In genomic region chr3:95174011-95174592, GRCm38 (mm10) we compare ENCODE assay signal across 7 mouse cellular contexts. TPM values are rescaled to one million over a fixed set of nuclear protein-coding genes. Genes with fewer than 3 reads are reported as not detected.
DNase-seq lines count a peak whose midpoint lies in the region; ATAC-seq and TF ChIP-seq lines count a peak whose summit lies in the region.

No protein-coding gene starts in this region.

- intact Hi-C loops in heart, adult 2 months (cut with DNase I): loop anchor here (1.0 kb wide), 1 partner anchor 32 kb away; the partner anchor contains the start of gene Tnfaip8l2

- 3% methylated on average over 16 of the region's 16 CpGs for WGBS in embryonic facial prominence, embryonic 12.5 days
- 9% methylated on average over 16 of the region's 16 CpGs for WGBS in heart, adult 2 months
- WGBS in limb, embryonic 11.5 days: 1% methylated on average over 16 of the region's 16 CpGs
- WGBS in midbrain, embryonic 13.5 days: 4% methylated on average over 16 of the region's 16 CpGs

- no peak; the same call in 1 of the 2 replicates for TF ChIP-seq CTCF in heart, adult 2 months (IDR thresholded peaks at IDR 0.05)

- TF ChIP-seq POLR2A in heart, adult 2 months (IDR thresholded peaks at IDR 0.05; ENCODE audit: insufficient read depth, low read depth, low read length): no peak

- H3K9ac ChIP-seq in embryonic facial prominence, embryonic 12.5 days: no peak overlapping the region
- no peak overlapping the region for H3K9ac ChIP-seq in heart, adult 2 months (ENCODE audit: low read depth, low read length)
- no peak overlapping the region for H3K9ac ChIP-seq in limb, embryonic 11.5 days (ENCODE audit: low read length)
- 0 out of 2 replicates have a peak overlapping the region, but pooled peaks have one; percentile 52 for H3K9ac ChIP-seq in midbrain, embryonic 13.5 days (replicated peaks)

- peak; percentile 89 to 91 for DNase-seq in adrenal gland, postnatal 36 days
- DNase-seq in heart, adult 2 months: peak; percentile 86 to 91
- peak; percentile 92 for DNase-seq in kidney, adult 18-20 months
- peak; percentile 93 for DNase-seq in limb, embryonic 11.5 days (ENCODE audit: low spot score)
- peak; percentile 68 to 87 for DNase-seq in spleen, adult 18-20 months

- H3K9me3 ChIP-seq in embryonic facial prominence, embryonic 12.5 days: no peaks in the 10 kb centered on the region
- H3K9me3 ChIP-seq in limb, embryonic 11.5 days (ENCODE audit: control insufficient read depth, low read length): no peaks in the 10 kb centered on the region
- H3K9me3 ChIP-seq in midbrain, embryonic 13.5 days: no peaks in the 10 kb centered on the region

- peak overlapping the region; percentile 41; the same call in 1 of the 2 replicates for H3K4me2 ChIP-seq in embryonic facial prominence, embryonic 12.5 days (replicated peaks)
- peak overlapping the region; percentile 13; the same call in 1 of the 2 replicates for H3K4me2 ChIP-seq in limb, embryonic 11.5 days (ENCODE audit: low read depth, severe bottlenecking)
- peak overlapping the region; percentile 41; the same call in 1 of the 2 replicates for H3K4me2 ChIP-seq in midbrain, embryonic 13.5 days (replicated peaks)

- TF ChIP-seq EP300 in heart, adult 2 months (IDR thresholded peaks at IDR 0.05; ENCODE audit: insufficient read depth, low read depth, low read length): 0 out of 2 replicates have a peak, but pooled peaks have one; percentile 55

- H3K27ac ChIP-seq in embryonic facial prominence, embryonic 12.5 days: no peak overlapping the region
- H3K27ac ChIP-seq in heart, adult 2 months: no peak overlapping the region
- H3K27ac ChIP-seq in limb, embryonic 11.5 days (replicated peaks; ENCODE audit: low read depth, low read length): no peak overlapping the region
- H3K27ac ChIP-seq in midbrain, embryonic 13.5 days: no peak overlapping the region

- H3K4me3 ChIP-seq in embryonic facial prominence, embryonic 12.5 days: no peak overlapping the region
- H3K4me3 ChIP-seq in heart, adult 2 months: peak overlapping the region; percentile 46
- no peak overlapping the region for H3K4me3 ChIP-seq in limb, embryonic 11.5 days (ENCODE audit: low read depth, low read length)
- H3K4me3 ChIP-seq in midbrain, embryonic 13.5 days (replicated peaks): no peak overlapping the region

- no peaks in the 10 kb centered on the region for H3K79me2 ChIP-seq in heart, adult 2 months (replicated peaks; ENCODE audit: control insufficient read depth, insufficient read depth, low read length)

- peaks cover 51% of the 10 kb centered on the region for H3K27me3 ChIP-seq in embryonic facial prominence, embryonic 12.5 days
- no peaks in the 10 kb centered on the region; the same call in 1 of the 2 replicates for H3K27me3 ChIP-seq in heart, adult 2 months (ENCODE audit: control insufficient read depth, insufficient read depth, low read length)
- peaks cover 37% of the 10 kb centered on the region for H3K27me3 ChIP-seq in limb, embryonic 11.5 days (ENCODE audit: control insufficient read depth, insufficient read depth, low read length)
- H3K27me3 ChIP-seq in midbrain, embryonic 13.5 days: peaks cover 50% of the 10 kb centered on the region

- peaks cover 16% of the 10 kb centered on the region for H3K4me1 ChIP-seq in embryonic facial prominence, embryonic 12.5 days
- H3K4me1 ChIP-seq in heart, adult 2 months (ENCODE audit: control insufficient read depth, insufficient read depth, low read length): no peaks in the 10 kb centered on the region
- peaks cover 5% of the 10 kb centered on the region; the same call in 1 of the 2 replicates for H3K4me1 ChIP-seq in limb, embryonic 11.5 days (ENCODE audit: control insufficient read depth, insufficient read depth, low read length)
- peaks cover 21% of the 10 kb centered on the region for H3K4me1 ChIP-seq in midbrain, embryonic 13.5 days (replicated peaks)

- H3K36me3 ChIP-seq in embryonic facial prominence, embryonic 12.5 days: peaks cover 46% of the 10 kb centered on the region
- H3K36me3 ChIP-seq in heart, adult 2 months (ENCODE audit: control insufficient read depth, insufficient read depth, low read length): no peaks in the 10 kb centered on the region
- peaks cover 20% of the 10 kb centered on the region for H3K36me3 ChIP-seq in limb, embryonic 11.5 days (ENCODE audit: control insufficient read depth, insufficient read depth, low read length)
- peaks cover 45% of the 10 kb centered on the region for H3K36me3 ChIP-seq in midbrain, embryonic 13.5 days

- ATAC-seq in embryonic facial prominence, embryonic 12.5 days (ENCODE audit: insufficient number of reproducible peaks, insufficient read depth, low FRiP score, low TSS enrichment): peak; percentile 49; the same call in 1 of the 2 replicates
- ATAC-seq in limb, embryonic 11.5 days (ENCODE audit: insufficient number of reproducible peaks, low FRiP score, low TSS enrichment, low read depth): peak; percentile 28; the same call in 1 of the 2 replicates
- ATAC-seq in midbrain, embryonic 13.5 days: peak; percentile 62

RNA-seq across cellular contexts. Expression of gene Sema6c, which starts 13.8 kb away (rescaled TPM):
- total RNA-seq in adrenal gland, postnatal 36 days (2021): 1 to 10 TPM; 2.3 to 3.7 TPM
- polyA plus RNA-seq in embryonic facial prominence, embryonic 12.5 days (2016; fragmentation: Nextera tagmentation; extraction: Ambion mirVana): 24.2 and 26.4 TPM in 2 replicates
- 1 to 10 TPM; 3.8 to 3.9 TPM for total RNA-seq in heart, adult 2 months (2021)
- polyA plus RNA-seq in heart, adult 2 months (2012; rRNA removed): 16.9 and 21.1 TPM in 2 replicates
- polyA plus RNA-seq in limb, embryonic 11.5 days (2014; fragmentation: Nextera tagmentation; extraction: Ambion mirVana): 12.8 and 15.2 TPM in 2 replicates
- 23.4 and 37.6 TPM in 2 replicates for polyA plus RNA-seq in midbrain, embryonic 13.5 days (2015; fragmentation: Nextera tagmentation; extraction: Ambion mirVana)

RNA-seq across cellular contexts. Expression of gene Tnfaip8l2, which starts 31.9 kb away (rescaled TPM):
- 1 to 10 TPM; 1.8 to 2.1 TPM for total RNA-seq in adrenal gland, postnatal 36 days (2021)
- 2.0 and 2.3 TPM in 2 replicates for polyA plus RNA-seq in embryonic facial prominence, embryonic 12.5 days (2016; fragmentation: Nextera tagmentation; extraction: Ambion mirVana)
- total RNA-seq in heart, adult 2 months (2021): 1 to 10 TPM; 1.5 to 2.1 TPM
- polyA plus RNA-seq in heart, adult 2 months (2012; rRNA removed): 3.3 and 4.9 TPM in 2 replicates
- polyA plus RNA-seq in limb, embryonic 11.5 days (2014; fragmentation: Nextera tagmentation; extraction: Ambion mirVana): 1.6 TPM in 2 replicates
- polyA plus RNA-seq in midbrain, embryonic 13.5 days (2015; fragmentation: Nextera tagmentation; extraction: Ambion mirVana): 2.3 and 2.8 TPM in 2 replicates

RNA-seq across cellular contexts. Expression of gene Lysmd1, which starts 40.2 kb away (rescaled TPM):
- 1 to 10 TPM; 8.3 to 9.7 TPM for total RNA-seq in adrenal gland, postnatal 36 days (2021)
- polyA plus RNA-seq in embryonic facial prominence, embryonic 12.5 days (2016; fragmentation: Nextera tagmentation; extraction: Ambion mirVana): 18.2 and 19.4 TPM in 2 replicates
- 1 to 10 TPM; 4.5 to 6.3 TPM for total RNA-seq in heart, adult 2 months (2021)
- 5.8 and 7.8 TPM in 2 replicates for polyA plus RNA-seq in heart, adult 2 months (2012; rRNA removed)
- polyA plus RNA-seq in limb, embryonic 11.5 days (2014; fragmentation: Nextera tagmentation; extraction: Ambion mirVana): 12.8 and 13.3 TPM in 2 replicates
- polyA plus RNA-seq in midbrain, embryonic 13.5 days (2015; fragmentation: Nextera tagmentation; extraction: Ambion mirVana): 36.2 and 38.1 TPM in 2 replicates

RNA-seq across cellular contexts. Expression of gene Scnm1, which starts 40.3 kb away (rescaled TPM):
- 10 to 100 TPM; 33.8 to 35.4 TPM for total RNA-seq in adrenal gland, postnatal 36 days (2021)
- polyA plus RNA-seq in embryonic facial prominence, embryonic 12.5 days (2016; fragmentation: Nextera tagmentation; extraction: Ambion mirVana): 73.4 and 75.0 TPM in 2 replicates
- 10 to 100 TPM; 28.3 to 32.1 TPM for total RNA-seq in heart, adult 2 months (2021)
- polyA plus RNA-seq in heart, adult 2 months (2012; rRNA removed): 46.8 and 67.9 TPM in 2 replicates
- polyA plus RNA-seq in limb, embryonic 11.5 days (2014; fragmentation: Nextera tagmentation; extraction: Ambion mirVana): 67.7 and 76.8 TPM in 2 replicates
- 99.2 and 103 TPM in 2 replicates for polyA plus RNA-seq in midbrain, embryonic 13.5 days (2015; fragmentation: Nextera tagmentation; extraction: Ambion mirVana)

RNA-seq across cellular contexts. Expression of gene Gabpb2, which starts 43.6 kb away (rescaled TPM):
- 10 to 100 TPM; 21.3 to 22.6 TPM for total RNA-seq in adrenal gland, postnatal 36 days (2021)
- polyA plus RNA-seq in embryonic facial prominence, embryonic 12.5 days (2016; fragmentation: Nextera tagmentation; extraction: Ambion mirVana): 14.7 and 15.3 TPM in 2 replicates
- total RNA-seq in heart, adult 2 months (2021): 10 to 100 TPM; 13.5 to 14.1 TPM
- polyA plus RNA-seq in heart, adult 2 months (2012; rRNA removed): 8.6 and 15.8 TPM in 2 replicates
- 8.7 and 8.9 TPM in 2 replicates for polyA plus RNA-seq in limb, embryonic 11.5 days (2014; fragmentation: Nextera tagmentation; extraction: Ambion mirVana)
- polyA plus RNA-seq in midbrain, embryonic 13.5 days (2015; fragmentation: Nextera tagmentation; extraction: Ambion mirVana): 5.5 and 5.7 TPM in 2 replicates
